Mouse (Mus musculus): ENCODE measurements at regions not wholly inside any gene's neighbourhood (a gene's known extent, or its start where the extent isn't known, plus 50 kb on each side); places are given as distances from the start of the nearest gene placed in this dataset.

- Histone ChIP-seq H3K4me3 (no peak overlapping the region), H3K27ac (no peak overlapping the region)
- intact Hi-C loops (cut with DNase I): no loop called here
- DNase-seq (ENCODE audit: extremely low spot score in 1 of 2, low spot score in 2 of 2): no peak
- TF ChIP-seq CTCF (IDR thresholded peaks at IDR 0.05): no peak
Measured at GRCm38 (mm10) chr12:16279146-16279545, 331.6 kb downstream of the Lpin1 start.

GRCm38 (mm10) chr12:16277567-16278332, 333.0 kb downstream of the Lpin1 start:
- intact Hi-C loops (cut with DNase I): no loop called here
- Histone ChIP-seq H3K4me3 (no peak overlapping the region), H3K27ac (no peak overlapping the region)
- DNase-seq (ENCODE audit: extremely low spot score in 1 of 2, low spot score in 2 of 2): no peak
- no peak for TF ChIP-seq CTCF (IDR thresholded peaks at IDR 0.05)

- intact Hi-C loops (cut with DNase I): no loop called here
- DNase-seq (ENCODE audit: extremely low spot score in 1 of 2, low spot score in 2 of 2): no peak
- Histone ChIP-seq H3K27ac (no peak overlapping the region), H3K4me3 (no peak overlapping the region)
- TF ChIP-seq CTCF (IDR thresholded peaks at IDR 0.05): no peak
Measured at GRCm38 (mm10) chr12:16277144-16277543, 333.6 kb downstream of the Lpin1 start.

GRCm38 (mm10) chr12:16276301-16276700, 334.5 kb downstream of the Lpin1 start:
- no peak overlapping the region for H3K27ac ChIP-seq
- intact Hi-C loops (cut with DNase I): no loop called here
- no peak overlapping the region for H3K4me3 ChIP-seq
- TF ChIP-seq CTCF (IDR thresholded peaks at IDR 0.05): no peak
- DNase-seq (ENCODE audit: extremely low spot score in 1 of 2, low spot score in 2 of 2): no peak

DNA sequence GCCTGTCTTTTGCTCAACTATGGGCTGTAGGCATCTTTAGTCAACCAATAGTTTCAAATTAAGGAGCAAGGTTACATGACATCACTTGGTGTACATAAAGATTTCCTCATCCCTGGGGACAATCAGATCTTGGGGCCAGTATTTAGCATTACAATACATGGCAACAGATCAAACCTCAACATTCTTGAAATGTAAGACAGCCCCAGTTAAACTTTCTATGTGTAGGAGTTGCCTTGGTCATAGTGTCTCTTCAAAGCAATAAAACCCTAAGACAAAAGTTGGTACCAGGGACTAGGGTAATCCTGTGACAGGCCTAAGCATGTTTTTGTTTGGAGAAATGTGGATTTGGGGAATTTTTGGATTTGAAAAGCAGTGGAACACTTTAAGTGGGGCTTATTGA, 338.3 kb downstream of the Lpin1 start:
- intact Hi-C loops (cut with DNase I): no loop called here
- no peak overlapping the region for H3K4me3 ChIP-seq
- no peak overlapping the region for H3K27ac ChIP-seq
- TF ChIP-seq CTCF (IDR thresholded peaks at IDR 0.05): no peak
- no peak for DNase-seq (ENCODE audit: extremely low spot score in 1 of 2, low spot score in 2 of 2)

- intact Hi-C loops (cut with DNase I): no loop called here
- no peak overlapping the region for H3K4me3 ChIP-seq
- H3K27ac ChIP-seq: no peak overlapping the region
- no peak for TF ChIP-seq CTCF (IDR thresholded peaks at IDR 0.05)
- no peak for DNase-seq (ENCODE audit: extremely low spot score in 1 of 2, low spot score in 2 of 2)
Measured at GRCm38 (mm10) chr12:16270876-16271275, 339.9 kb downstream of the Lpin1 start.

DNA sequence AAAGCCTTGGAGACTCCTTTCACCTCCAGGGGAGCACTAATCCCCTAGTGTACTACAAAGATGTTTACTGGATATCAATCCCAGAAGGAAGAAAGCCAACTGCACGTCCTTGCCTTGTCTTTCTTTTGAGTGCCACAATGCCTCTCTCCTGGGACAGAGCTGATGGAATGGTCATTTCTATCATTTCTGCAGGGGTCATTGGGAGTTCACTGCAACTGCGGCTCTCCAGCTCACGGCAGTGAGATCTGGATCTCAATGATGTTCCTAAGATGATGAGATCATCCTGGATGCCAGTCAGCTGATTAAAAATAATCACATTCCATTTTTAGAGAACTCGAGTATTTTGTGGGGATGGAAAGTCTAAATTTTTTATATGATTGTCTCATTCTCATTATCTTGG, 341.1 kb downstream of the Lpin1 start:
- no peak for TF ChIP-seq CTCF (IDR thresholded peaks at IDR 0.05)
- H3K4me3 ChIP-seq: no peak overlapping the region
- H3K27ac ChIP-seq: no peak overlapping the region
- DNase-seq (ENCODE audit: extremely low spot score in 1 of 2, low spot score in 2 of 2): no peak
- intact Hi-C loops (cut with DNase I): no loop called here

- no peak overlapping the region for H3K4me3 ChIP-seq
- intact Hi-C loops (cut with DNase I): no loop called here
- no peak overlapping the region for H3K27ac ChIP-seq
- no peak for TF ChIP-seq CTCF (IDR thresholded peaks at IDR 0.05)
- DNase-seq (ENCODE audit: extremely low spot score in 1 of 2, low spot score in 2 of 2): no peak
Measured at GRCm38 (mm10) chr12:16268621-16269165, 342.1 kb downstream of the Lpin1 start.

DNA sequence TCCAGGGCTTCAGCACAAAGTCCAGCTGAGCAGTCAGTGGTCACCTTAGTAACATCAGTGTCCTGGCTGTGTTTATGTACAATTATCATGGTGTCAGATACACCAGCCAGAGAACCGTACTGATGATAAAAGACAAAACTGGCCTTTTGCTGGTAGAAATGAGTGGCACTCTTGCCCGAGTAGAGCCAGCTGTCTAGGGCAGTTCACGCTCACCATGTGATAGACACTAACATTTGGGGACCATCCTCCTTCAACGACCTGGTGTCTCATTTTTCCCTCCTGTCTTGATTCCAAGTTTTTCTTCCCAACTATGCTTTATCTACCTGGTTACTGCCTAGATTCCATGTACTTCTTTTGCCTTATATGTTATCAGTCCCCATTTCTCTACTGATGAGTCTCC, 349.3 kb downstream of the Lpin1 start:
- intact Hi-C loops (cut with DNase I): no loop called here
- Histone ChIP-seq H3K27ac (no peak overlapping the region), H3K4me3 (no peak overlapping the region)
- no peak for DNase-seq (ENCODE audit: extremely low spot score in 1 of 2, low spot score in 2 of 2)
- TF ChIP-seq CTCF (IDR thresholded peaks at IDR 0.05): no peak

DNA sequence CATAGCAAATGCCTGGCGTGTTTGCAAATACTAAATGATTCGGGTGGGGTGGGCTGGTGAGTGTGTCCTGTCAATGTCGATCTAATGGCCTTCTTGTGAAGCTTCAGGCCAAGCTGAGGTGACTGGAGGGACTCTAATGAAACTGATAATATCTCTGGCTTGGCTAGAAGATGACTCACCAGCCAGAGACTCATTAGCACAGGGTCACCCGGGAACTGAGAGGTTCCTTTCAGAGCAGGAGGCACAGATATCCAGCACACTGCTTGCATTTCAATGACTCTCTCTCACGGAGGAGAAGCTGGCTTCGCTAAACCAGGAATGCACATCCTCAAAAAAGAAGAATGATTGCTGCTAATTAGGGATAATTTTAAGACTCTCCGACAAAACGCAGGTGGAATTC, 349.8 kb downstream of the Lpin1 start:
- Histone ChIP-seq H3K4me3 (no peak overlapping the region), H3K27ac (no peak overlapping the region)
- DNase-seq (ENCODE audit: extremely low spot score in 1 of 2, low spot score in 2 of 2): no peak
- TF ChIP-seq CTCF (IDR thresholded peaks at IDR 0.05): no peak
- intact Hi-C loops (cut with DNase I): no loop called here

GRCm38 (mm10) chr12:16260501-16260900, 350.3 kb downstream of the Lpin1 start:
- H3K27ac ChIP-seq: no peak overlapping the region
- intact Hi-C loops (cut with DNase I): no loop called here
- H3K4me3 ChIP-seq: no peak overlapping the region
- no peak for TF ChIP-seq CTCF (IDR thresholded peaks at IDR 0.05)
- DNase-seq (ENCODE audit: extremely low spot score in 1 of 2, low spot score in 2 of 2): no peak

DNA sequence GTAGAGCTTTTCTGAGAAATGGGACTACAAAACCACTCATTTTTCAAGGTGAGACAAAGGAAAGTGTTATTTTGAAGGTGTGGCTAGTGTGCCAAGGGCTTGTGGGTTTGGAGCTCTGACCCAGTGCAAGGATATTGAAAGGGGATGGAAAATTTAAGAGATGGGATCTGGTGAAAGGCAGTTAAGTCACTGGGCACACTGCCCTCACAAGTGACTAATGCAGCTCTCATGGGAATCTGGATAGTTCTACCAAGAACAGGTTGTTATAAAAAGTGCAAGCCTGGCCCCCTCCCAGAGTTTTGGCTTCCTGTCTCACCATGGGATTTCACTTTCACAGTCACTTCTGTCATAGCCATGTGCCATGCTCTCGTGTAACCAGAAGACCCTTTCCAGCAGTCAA, 360.1 kb downstream of the Lpin1 start:
- intact Hi-C loops (cut with DNase I): no loop called here
- no peak for TF ChIP-seq CTCF (IDR thresholded peaks at IDR 0.05)
- no peak for DNase-seq (ENCODE audit: extremely low spot score in 1 of 2, low spot score in 2 of 2)
- H3K4me3 ChIP-seq: no peak overlapping the region
- H3K27ac ChIP-seq: no peak overlapping the region

- no peak for DNase-seq (ENCODE audit: extremely low spot score in 1 of 2, low spot score in 2 of 2)
- TF ChIP-seq CTCF (IDR thresholded peaks at IDR 0.05): no peak
- intact Hi-C loops (cut with DNase I): no loop called here
Measured at GRCm38 (mm10) chr12:16250096-16250495, 360.7 kb downstream of the Lpin1 start.

More at GRCm38 (mm10) chr12:16250096-16250495, 360.7 kb downstream of the Lpin1 start:
- no peak overlapping the region for H3K4me3 ChIP-seq
- H3K27ac ChIP-seq: no peak overlapping the region

Measured in left cerebral cortex, adult 2 months (tissue).